Mouse (Mus musculus) liver, postnatal 0 days (tissue): ENCODE data around the gene Ccl11. TPM values are rescaled to one million over a fixed set of nuclear protein-coding genes. Genes with fewer than 3 reads are reported as not detected.

ENCODE experiments used
- ATAC-seq: fragments of 200-750 bp; cut with Nextera tagmentation; 2 replicates; pipeline ENCODE4 v1.8.0; 2017; ENCODE audit warnings: mild to moderate bottlenecking, moderate library complexity
- DNase-seq: peaks from one replicate; pipeline ENCODE4 v3.0.0-alpha.2; 2016
- H3K27ac ChIP-seq: fragments of 300-500 bp; sonication (generic); 2 replicates; pipeline ENCODE4 v1.5.1; 2014; ENCODE audit warnings: antibody characterized with exemption, moderate library complexity, mild to moderate bottlenecking, low read depth
- H3K27me3 ChIP-seq: fragments of 300-500 bp; sonication (generic); 2 replicates; pipeline ENCODE4 v1.6.1; 2014; ENCODE audit warnings: low read length, control low read depth, mixed read lengths; ENCODE audit not compliant: insufficient read depth
- H3K36me3 ChIP-seq: fragments of 300-500 bp; sonication (generic); replicated peaks from 2 replicates; pipeline ENCODE4 v1.6.1; 2014; ENCODE audit warnings: mild to moderate bottlenecking, control low read depth, low read length, moderate library complexity, mixed read lengths; ENCODE audit not compliant: insufficient read depth
- H3K4me1 ChIP-seq: fragments of 300-500 bp; sonication (generic); 2 replicates; pipeline ENCODE4 v1.6.1; 2014; ENCODE audit warnings: antibody characterized with exemption, mild to moderate bottlenecking, control low read depth; ENCODE audit not compliant: insufficient read depth
- H3K4me2 ChIP-seq: fragments of 300-500 bp; sonication (generic); 2 replicates; pipeline ENCODE4 v1.6.1; 2014; ENCODE audit warnings: low read depth, mild to moderate bottlenecking, low read length, moderate library complexity, mixed read lengths
- H3K4me3 ChIP-seq: fragments of 300-500 bp; sonication (generic); 2 replicates; pipeline ENCODE4 v1.5.1; 2014; ENCODE audit warnings: low read depth, low read length
- H3K9ac ChIP-seq: fragments of 300-500 bp; sonication (generic); replicated peaks from 2 replicates; pipeline ENCODE4 v1.6.1; 2014; ENCODE audit warnings: mild to moderate bottlenecking, moderate library complexity
- H3K9me3 ChIP-seq: fragments of 300-500 bp; sonication (generic); 2 replicates; pipeline ENCODE4 v1.6.1; 2016; ENCODE audit warnings: mild to moderate bottlenecking, control low read depth, low read length, mixed read lengths
- CTCF ChIP-seq: sonication (generic); IDR thresholded peaks from 2 replicates; pipeline ENCODE4 v1.5.1; 2016; ENCODE audit warnings: antibody characterized with exemption, low read depth
- EP300 ChIP-seq: IDR thresholded peaks from 2 replicates; pipeline ENCODE4 v1.6.1; 2016; ENCODE audit warnings: antibody characterized with exemption, low read depth, mild to moderate bottlenecking
- WGBS: fragments of 180-500 bp; shearing (Covaris S2); extraction: QIAGEN DNeasy Blood & Tissue Kit; methylation state at CpG from one replicate; pipeline ENCODE4 v1.1.7; 2014; ENCODE audit not compliant: insufficient replicate concordance; 5-methylcytosine and 5-hydroxymethylcytosine counted together
- polyA plus RNA-seq: library from polyadenylated mRNA; unstranded; fragments of >200 nt; fragmentation: Nextera tagmentation; extraction: Ambion mirVana; gene quantifications from 2 replicates; pipeline ENCODE4 v1.2.1, GENCODE M21; 2015

Gene Ccl11
- polyA plus RNA-seq, 1 experiment from 2014 or later, result not detected

DNA sequence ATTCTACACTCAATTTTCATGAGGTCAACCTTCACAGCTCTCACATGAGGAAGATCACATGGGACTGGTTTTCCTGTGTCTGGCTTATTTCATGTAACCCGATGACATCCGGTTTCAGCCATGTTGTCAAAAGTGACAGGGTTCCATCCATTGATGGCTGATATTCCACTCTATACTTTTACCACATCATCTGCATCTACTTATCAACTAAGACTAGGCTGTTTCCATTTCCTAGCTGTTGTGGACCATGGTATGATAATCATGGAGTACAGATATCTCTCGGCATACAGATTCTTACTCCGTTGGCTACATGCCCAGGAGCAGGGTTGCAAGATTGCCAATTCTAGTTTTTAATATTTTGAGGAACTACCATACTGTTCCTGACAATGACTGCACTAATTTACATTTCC lies 15.9 kb upstream of the Ccl11 start:
- no peaks in the 10 kb centered on the region for H3K27me3 ChIP-seq
- no peaks in the 10 kb centered on the region for H3K9me3 ChIP-seq
- no peaks in the 10 kb centered on the region for H3K36me3 ChIP-seq
- no peak overlapping the region for H3K4me2 ChIP-seq
- no peak overlapping the region for H3K4me3 ChIP-seq
- ATAC-seq (no peak), DNase-seq (no peak)
- WGBS, result 58% methylated on average over 4 of the region's 4 CpGs
- TF ChIP-seq EP300 (no peak), CTCF (no peak)
- H3K9ac ChIP-seq, result no peak overlapping the region
- no peak overlapping the region for H3K27ac ChIP-seq
- no peaks in the 10 kb centered on the region for H3K4me1 ChIP-seq

DNA sequence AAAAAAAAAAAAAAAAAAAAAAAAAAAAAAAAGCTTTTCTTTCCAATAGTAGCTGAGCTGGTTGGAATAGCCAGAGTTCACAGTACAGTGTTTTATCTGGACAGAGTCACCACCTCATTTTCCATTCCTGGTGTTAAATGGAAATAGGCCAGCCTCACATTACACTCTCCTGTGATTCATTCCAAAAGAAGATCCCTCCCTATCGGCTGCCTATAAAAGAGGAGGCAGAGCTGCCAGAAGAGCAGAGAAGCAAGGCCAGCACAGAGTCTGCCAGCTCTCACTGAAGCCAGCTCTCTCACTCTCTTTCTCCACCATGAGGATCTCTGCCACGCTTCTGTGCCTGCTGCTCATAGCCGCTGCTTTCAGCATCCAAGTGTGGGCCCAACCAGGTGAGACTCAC lies 12.2 kb upstream of the Ccl11 start, which contains the start of gene Ccl7:
Ccl7 (plus strand) TSS at position 242 of the 400 bp plus-strand sequence.
- ATAC-seq (no peak), DNase-seq (no peak)
- H3K4me1 ChIP-seq, result no peaks in the 10 kb centered on the region
- WGBS, result 66% methylated on average over 3 of the region's 3 CpGs
- no peaks in the 10 kb centered on the region for H3K9me3 ChIP-seq
- no peak for TF ChIP-seq CTCF
- no peak for TF ChIP-seq EP300
- H3K9ac ChIP-seq, result no peak within 1 kb of the TSS
- H3K27me3 ChIP-seq, result no peaks in the 10 kb centered on the region
- H3K4me2 ChIP-seq, result no peak within 1 kb of the TSS
- no peak within 1 kb of the TSS for H3K4me3 ChIP-seq
- no peak within 1 kb of the TSS for H3K27ac ChIP-seq
- no peaks in the 10 kb centered on the region for H3K36me3 ChIP-seq

DNA sequence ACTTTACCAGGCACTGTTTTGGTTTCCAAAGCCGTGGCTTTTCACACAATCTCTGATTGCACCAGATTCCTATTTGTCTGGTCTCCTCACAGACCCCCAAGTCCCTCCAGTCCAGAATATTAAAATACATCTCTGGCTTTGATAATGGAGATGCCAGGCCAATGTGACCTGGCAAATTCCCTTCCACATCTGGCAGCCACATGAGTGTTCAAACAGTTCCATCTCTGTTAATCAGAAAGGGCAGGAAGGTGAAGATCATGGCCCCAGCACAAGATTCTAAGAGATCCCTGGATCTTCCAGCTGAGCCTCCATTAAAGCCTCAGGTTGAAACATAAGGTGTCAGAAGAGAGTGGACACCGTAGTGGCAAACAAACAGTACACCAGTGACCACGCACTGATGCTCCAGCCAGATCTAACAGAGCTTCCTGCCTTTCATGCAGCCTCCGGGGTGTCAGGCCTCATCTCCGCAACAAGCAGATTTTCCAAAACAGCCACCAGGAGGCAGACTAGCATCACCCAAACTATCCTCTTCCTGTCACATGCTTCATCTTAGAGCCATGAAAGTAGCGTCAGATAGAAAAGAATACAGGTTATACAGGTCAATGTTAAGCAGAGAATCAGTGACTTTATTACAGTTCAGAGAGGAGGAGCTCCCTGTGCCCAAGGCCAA lies 9.7 kb upstream of the Ccl11 start:
- ATAC-seq, result no peak
- TF ChIP-seq CTCF (peak; percentile 77), EP300 (no peak)
- DNase-seq, result peak; percentile 63
- Histone ChIP-seq H3K4me1 (no peaks in the 10 kb centered on the region), H3K4me3 (no peak overlapping the region), H3K36me3 (no peaks in the 10 kb centered on the region), H3K9ac (no peak overlapping the region), H3K27ac (no peak overlapping the region), H3K27me3 (no peaks in the 10 kb centered on the region), H3K9me3 (no peaks in the 10 kb centered on the region), H3K4me2 (no peak overlapping the region)
- WGBS, result 38% methylated on average over 6 of the region's 6 CpGs

DNA sequence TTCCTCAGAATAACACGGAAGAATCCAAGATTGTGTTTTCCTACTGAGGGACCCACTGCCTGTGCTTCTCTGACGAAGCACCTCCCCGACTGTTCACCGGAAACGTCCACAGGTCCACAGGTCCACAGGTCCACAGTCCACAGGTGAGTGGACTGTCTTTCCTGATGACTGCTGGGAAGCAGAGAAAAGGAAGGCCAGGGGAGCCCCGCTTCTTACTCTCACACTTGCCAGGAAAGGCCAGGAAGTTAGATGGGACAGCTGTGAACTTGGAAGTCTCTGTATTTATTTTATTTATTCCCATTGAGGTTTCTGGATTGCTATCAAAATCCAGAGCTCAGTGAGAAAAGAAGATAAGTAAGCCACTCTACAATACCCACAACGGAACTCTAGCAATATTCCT lies 3.8 kb upstream of the Ccl11 start:
- no peak overlapping the region for H3K27ac ChIP-seq
- no peak overlapping the region for H3K9ac ChIP-seq
- no peaks in the 10 kb centered on the region for H3K36me3 ChIP-seq
- WGBS, result 64% methylated on average over 7 of the region's 7 CpGs
- H3K9me3 ChIP-seq, result no peaks in the 10 kb centered on the region
- no peak overlapping the region for H3K4me3 ChIP-seq
- no peaks in the 10 kb centered on the region for H3K27me3 ChIP-seq
- H3K4me1 ChIP-seq, result no peaks in the 10 kb centered on the region
- no peak for ATAC-seq
- TF ChIP-seq EP300 (no peak), CTCF (no peak)
- DNase-seq, result no peak
- no peak overlapping the region for H3K4me2 ChIP-seq

DNA sequence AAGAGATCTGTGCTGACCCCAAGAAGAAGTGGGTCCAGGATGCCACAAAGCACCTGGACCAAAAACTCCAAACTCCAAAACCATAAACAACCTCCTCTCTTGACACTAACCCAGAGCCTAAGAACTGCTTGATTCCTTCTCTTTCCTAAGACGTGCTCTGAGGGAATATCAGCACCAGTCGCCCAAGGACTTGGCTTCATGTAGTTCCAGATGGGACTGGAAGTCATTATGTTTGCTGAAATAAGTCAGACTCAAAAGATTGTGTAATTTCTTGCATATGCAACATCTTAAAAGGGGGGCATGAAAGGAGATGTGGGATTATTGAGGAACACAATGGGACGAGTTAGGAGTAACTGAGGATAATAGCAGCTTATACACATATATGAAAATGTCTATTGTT lies 4.6 kb downstream of the Ccl11 start:
- Histone ChIP-seq H3K36me3 (no peaks in the 10 kb centered on the region), H3K27me3 (no peaks in the 10 kb centered on the region), H3K4me1 (no peaks in the 10 kb centered on the region), H3K4me3 (no peak overlapping the region), H3K27ac (no peak overlapping the region), H3K9ac (no peak overlapping the region), H3K9me3 (no peaks in the 10 kb centered on the region), H3K4me2 (no peak overlapping the region)
- DNase-seq (no peak), ATAC-seq (no peak)
- TF ChIP-seq EP300 (no peak), CTCF (no peak)
- WGBS, result 60% methylated on average over 3 of the region's 3 CpGs

DNA sequence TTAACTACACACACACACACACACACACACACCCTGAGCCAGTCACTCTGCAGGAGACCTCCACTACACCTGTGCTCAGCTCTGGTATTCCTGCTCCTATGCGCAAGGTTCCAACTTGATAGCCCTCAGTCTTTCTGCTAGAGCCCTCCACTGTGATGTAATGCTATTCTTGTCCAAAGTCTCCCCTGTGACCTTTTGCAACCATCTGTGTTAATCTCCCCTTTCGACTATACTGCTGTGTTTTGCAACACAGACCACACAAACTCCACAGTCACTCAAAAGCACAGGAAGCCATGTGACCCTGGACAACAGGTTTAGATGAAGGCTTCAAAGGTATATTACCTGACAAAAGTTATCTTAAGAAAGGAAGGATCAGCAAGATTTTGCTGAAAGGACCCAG lies 5.8 kb downstream of the Ccl11 start:
- H3K27me3 ChIP-seq, result no peaks in the 10 kb centered on the region
- H3K9me3 ChIP-seq, result no peaks in the 10 kb centered on the region
- H3K36me3 ChIP-seq, result no peaks in the 10 kb centered on the region
- TF ChIP-seq CTCF (no peak), EP300 (no peak)
- no peak overlapping the region for H3K9ac ChIP-seq
- no peak overlapping the region for H3K27ac ChIP-seq
- DNase-seq (no peak), ATAC-seq (peak; percentile 78)
- 56% methylated on average over 2 of the region's 2 CpGs for WGBS
- H3K4me3 ChIP-seq, result no peak overlapping the region
- no peaks in the 10 kb centered on the region for H3K4me1 ChIP-seq
- no peak overlapping the region for H3K4me2 ChIP-seq
